Mouse (Mus musculus): Measurements from ENCODE around the gene Cox6b1. TPM values are rescaled to one million over a fixed set of nuclear protein-coding genes. Genes with fewer than 3 reads are reported as not detected.
A peak's percentile ranks its signal among the peaks of the same experiment; 100 is the strongest.

The Cox6b1 gene
- 989 and 1,078 TPM in 2 replicates for polyA plus RNA-seq (2015; fragmentation: Nextera tagmentation; extraction: Ambion mirVana)

DNA sequence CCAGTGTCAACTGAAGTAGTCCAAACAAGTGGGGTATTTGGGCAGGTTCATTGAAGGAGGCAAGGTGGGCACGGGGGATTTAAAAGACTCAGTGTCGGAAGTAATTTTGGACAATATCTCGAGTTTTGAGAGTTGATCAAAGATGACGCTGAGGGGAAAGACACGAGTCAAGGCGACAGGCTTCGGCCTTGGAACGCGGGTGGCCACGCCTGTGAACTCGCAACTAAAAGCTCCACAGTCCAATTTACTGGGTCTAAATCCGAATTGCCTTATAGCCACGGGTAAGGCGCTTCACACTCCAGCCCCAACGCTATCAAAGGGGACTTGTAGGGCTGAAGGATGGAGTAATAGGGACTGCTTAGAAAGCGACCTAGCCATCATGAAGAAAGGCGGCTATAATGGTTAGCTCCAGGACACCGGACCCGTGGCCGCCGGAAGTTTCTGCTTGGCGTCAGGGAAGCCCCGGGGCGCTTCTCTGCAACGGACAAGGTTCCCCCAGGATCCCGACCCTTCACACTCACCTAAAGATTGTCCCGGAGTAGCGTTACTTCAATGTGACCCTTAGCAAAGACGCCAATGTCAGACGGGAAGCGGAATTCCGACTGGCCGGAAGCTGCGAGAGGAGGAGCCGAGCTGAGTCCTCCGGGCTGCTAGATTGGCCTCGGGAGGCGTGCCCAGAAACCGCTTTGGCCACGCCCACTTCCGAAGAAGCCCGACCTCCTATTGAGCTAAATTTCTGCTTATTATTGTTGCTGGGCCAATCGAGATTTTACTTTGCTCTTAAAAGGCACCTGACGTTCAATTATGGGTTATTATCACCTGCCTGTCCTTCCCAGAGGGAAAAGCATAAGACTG lies at the start of gene Cox6b1:
Cox6b1 (minus strand) TSS at position 622 of the 855 bp plus-strand sequence.
- DNase-seq (ENCODE audit: low spot score), result peak; percentile 94

DNA sequence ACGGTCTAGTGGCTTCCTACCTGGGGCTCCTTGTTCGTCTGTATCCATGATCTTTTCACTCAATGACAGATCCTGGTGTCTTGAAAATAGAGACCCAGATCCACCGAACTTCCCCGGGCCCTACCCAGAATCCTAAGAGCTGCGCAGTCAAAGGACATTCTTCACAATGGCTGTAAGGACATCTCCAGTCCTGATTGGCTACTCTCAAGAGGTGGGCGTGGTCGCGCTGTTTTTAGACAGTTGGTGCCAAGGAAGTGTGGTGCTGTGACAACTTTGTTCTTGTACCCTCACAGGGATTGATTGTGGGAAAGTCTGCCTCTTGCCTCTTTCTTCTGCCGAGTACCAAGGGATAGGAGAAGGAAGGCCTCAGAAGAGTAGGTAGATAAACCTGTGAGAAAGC lies 45.5 kb upstream of the Cox6b1 start, which contains the start of gene Pmis2:
Pmis2 (minus strand) TSS at position 126 of the 400 bp plus-strand sequence.
- no peak for DNase-seq (ENCODE audit: low spot score)

DNA sequence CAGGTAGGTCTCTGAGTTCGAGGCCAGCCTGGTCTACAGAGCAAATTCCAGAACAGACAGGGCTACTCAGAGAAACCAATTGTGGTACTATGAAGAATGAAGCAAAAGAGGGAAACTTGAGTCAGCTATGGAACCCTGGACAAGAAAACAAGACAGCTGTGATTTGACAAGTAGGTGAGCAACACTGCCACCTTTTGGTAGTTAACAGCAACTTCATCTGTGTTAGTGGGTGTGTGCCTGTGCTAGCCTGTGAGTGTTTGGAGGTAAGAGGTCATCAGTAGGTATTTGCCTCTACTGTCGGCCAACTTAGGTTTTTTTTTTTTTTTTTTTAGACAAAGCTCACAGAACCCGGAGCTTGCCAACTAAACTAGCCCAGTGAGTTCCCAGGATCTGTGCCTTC lies 43.3 kb upstream of the Cox6b1 start:
- peak; percentile 44 for DNase-seq (ENCODE audit: low spot score)

DNA sequence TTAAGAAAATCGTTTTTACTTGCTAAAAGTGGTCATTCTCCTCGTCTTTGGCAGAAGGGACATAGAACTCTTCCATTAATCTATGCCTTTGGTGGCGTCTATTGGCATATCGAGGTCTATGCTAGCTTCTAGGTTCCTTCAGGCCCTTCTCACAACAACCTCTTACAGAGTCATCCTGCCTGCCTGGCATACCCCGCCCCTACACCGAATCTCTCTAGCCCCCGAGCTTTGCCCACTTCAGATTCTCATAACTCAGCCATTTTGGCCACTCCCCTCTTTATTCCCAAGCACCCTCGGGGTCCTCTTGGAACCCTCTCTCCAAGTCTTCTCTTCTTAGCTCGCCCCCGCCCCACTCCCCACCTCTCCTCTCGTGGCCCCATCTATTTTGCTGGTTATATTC lies 39.4 kb upstream of the Cox6b1 start:
- no peak for DNase-seq (ENCODE audit: low spot score)

DNA sequence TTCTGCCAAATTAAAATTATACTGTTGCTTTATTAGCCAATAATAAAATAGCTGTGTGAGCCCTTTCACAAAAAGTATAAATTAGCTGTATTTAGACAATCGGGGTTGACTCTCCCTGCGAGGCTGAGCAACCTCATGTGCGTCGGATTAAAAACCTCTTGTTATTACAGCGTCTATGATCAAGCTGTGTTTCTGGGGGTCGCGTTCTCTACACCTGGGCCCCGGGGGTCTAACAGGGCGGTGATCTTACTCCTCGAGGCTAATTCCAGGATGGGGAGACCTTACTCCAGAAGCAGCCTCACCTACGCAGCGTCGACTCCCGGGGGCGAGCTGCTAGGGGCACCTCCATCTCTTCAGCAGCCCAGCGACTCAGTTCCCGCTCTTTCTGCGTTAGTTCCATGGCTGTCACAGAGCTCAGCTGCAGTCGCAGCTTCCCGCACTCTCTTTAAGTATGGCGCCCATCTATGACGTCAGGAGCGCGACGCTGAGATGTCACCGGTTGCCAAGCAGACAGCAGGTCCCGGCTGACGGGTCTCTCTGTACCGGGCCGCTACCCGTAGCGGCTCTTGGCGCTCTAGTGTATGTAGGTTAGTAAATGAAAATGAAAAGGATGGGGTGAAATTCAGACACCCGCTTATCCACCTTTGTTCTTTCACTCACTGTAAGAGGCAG lies 38.7 kb upstream of the Cox6b1 start, which contains the start of gene Haus5:
Haus5 (minus strand) TSS at position 466 of the 672 bp plus-strand sequence.
- DNase-seq (ENCODE audit: low spot score), result peak; percentile 95

DNA sequence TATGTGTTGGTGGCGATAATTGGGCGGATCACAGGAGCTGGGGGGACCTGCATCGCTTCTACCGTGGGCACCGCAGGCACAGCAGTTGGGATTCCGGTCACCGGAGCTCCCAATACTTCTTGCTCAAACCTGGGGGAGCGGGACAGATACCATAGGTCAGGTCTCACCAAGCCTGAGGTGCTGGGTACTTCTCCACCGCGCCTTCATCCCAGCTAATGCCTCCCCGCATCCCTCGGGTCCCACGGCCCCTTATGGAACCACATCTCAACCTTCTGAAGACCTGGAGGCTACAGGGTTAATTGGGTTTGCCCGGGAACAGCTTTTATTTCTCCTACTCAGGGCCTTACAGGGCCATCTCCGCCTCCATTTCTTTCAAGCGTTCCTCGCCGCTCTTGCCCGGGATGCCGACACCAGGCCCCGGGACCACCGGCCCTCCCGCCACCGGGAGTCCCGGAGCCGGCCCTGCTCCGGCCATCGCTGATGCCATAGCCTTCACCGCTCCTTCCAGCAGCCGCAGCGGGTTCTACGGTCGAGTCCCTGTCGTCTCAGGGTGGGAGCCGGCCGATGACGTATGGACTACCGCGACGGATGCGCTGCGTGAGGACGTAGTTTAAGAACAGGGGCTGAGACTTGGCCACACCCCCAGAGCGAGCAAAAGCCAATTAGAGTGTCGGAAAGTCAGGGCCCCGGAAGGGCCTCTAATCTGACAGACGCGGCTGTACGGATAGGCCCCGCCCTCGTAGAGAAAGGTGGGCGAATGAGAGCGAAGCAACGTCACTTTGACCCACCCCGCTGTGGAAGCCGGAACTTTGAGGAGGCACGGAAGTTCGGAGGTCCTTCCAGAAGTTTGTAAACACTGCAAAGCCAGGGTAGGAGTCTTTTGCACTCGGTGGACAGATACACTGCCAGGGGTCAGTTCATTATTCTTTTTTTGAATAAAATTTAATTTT lies 23.9 kb upstream of the Cox6b1 start, which contains the start of gene Rbm42:
Rbm42 (minus strand) TSS at position 727 of the 950 bp plus-strand sequence.
- DNase-seq (ENCODE audit: low spot score), result peak; percentile 99

DNA sequence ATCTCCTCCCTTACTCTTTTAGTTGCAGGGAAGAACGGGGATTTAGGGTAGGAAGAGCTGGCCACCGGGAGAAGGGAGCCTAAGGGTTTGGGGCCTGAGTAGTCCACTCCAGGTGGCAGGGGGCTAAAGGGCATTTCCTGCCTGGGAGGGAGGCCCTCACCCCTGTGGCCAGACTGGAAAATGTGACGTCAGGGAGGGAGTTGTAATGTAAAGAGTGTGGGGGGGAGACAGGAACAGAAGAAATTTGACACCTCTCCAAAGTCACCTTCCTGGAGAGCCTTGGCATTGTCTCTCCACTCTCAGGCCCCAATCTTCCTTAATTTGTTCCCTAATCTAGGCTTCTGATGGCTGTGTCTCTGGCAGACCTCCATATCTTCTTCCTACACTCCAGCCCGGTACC lies 13.1 kb upstream of the Cox6b1 start:
- DNase-seq (ENCODE audit: low spot score), result no peak

DNA sequence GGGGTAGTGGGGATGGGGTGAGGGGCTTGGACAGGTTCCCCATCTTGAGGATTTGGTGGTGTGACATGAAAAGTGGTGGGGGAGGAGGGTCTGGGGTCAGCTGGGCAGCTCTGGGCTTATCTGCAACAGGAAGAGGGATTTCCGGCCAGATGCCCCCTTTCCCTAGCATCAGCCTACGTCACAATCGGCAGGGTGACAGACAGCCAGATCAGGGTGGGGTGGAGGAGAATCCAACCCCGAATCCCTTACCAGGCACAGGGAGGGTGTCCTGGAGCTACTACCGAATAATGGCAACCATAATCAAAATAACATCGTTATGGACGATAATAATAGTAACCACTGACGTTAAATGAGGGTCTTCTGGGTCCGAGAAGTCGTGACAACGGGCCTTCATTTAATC lies 10.4 kb upstream of the Cox6b1 start:
- DNase-seq (ENCODE audit: low spot score), result no peak

DNA sequence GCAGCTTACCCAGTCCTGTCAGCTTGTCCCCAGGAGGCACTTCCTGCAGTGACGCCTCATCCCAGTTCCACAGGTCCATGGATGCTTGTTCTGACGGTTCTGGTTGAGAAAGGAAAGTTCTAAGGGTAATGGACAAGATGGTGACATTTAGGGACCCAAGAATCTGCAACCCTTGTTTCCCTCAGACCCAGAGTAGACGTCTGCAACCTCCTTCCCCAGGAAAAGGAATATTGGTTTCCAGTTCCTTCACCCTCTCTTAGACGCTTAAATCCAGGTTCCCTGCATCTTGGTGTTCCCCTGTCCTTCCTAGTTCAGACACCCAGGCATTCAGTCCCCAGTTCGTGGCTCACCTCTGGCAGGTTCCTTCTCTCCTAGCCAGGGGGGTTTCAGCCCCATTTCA lies 9.8 kb upstream of the Cox6b1 start, which contains the start of gene Etv2:
Etv2 (minus strand) TSS at position 101 of the 400 bp plus-strand sequence.
- DNase-seq (ENCODE audit: low spot score), result no peak

DNA sequence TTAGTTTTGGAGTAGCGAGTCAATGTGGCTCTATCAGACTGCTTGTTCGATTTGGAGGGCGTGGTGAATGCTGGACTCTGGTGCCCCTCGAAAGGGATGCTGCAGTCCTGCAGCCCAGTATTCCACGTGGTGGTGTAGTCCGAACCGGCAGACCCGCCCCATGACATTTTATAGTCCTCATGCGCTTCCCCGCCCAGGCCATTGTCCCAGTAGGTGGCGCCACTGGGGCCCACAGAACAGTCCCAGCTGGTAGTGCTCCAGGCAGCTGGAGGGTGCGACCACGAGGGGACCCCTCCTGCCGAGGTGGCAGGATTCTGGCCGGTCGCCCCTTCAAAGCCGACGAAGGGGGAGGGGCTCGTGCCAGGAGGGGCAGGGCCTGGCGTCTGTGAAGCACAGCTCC lies 8.7 kb upstream of the Cox6b1 start:
- DNase-seq (ENCODE audit: low spot score), result peak; percentile 58

DNA sequence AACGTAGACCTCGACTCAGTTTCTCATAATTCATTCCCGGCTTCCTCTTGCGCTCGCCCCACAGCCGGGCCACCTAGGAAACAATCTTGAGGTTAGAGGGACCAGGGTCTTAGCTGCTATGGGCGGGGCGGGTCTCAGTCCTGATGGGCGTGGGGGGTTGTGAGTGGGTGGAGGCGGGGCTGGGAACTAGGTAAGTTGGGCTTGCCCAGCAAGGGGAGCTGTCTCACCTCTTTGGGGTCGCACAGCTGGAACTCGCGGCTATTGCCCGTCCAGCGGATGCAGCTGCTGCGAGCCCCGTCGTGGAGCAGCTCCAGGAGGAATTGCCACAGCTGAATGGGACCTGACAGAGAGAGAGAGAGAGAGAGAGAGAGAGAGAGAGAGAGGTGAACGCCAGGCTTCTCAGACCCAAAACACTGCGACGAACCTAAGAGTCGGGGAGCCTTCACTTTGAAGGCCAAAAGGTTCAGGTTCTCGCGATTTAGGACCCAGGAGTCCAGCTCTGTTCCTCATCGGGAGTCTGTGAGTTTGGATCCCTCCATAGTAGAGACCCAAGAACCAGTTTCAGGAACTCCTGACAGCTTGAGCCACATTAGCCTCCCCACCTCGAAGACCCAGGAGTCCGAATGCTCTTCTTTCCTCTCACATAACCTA lies 7.9 kb upstream of the Cox6b1 start:
- DNase-seq (ENCODE audit: low spot score), result no peak

DNA sequence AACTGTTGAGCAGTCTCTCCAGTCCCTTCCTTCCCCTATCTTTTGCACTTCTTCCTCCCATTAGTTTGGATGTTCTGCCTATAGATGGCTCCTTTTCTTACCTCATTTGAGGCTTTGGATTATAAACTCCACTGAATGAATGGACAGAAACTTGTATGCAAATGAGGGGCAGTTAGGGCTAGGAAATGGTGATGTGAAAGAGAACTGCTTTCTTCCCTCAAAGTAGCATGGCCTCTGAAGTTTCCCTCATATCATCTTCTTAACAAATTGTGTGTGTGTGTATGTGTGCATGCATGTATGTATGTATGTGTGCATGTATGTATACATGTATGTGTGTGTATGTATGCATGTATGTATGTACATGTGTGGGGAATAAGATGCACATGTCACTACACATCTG lies 3.1 kb upstream of the Cox6b1 start:
- no peak for DNase-seq (ENCODE audit: low spot score)

DNA sequence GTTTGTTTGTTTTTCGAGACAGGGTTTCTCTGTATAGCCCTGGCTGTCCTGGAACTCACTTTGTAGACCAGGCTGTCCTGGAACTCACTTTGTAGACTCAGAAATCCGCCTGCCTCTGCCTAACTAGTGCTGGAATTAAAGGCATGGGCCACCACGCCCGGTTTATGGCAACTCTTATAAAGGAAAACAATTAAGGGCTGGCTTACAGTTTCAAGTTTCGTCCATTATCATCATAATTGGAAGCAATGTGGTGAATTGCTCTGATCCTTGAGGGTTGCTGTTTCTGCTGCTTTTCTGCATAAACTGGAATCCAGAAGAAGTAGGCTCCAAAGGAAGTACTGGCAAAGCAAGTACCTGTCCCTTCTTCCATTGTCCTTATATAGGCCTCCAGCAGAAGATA lies 696 bp upstream of the Cox6b1 start:
- no peak for DNase-seq (ENCODE audit: low spot score)

DNA sequence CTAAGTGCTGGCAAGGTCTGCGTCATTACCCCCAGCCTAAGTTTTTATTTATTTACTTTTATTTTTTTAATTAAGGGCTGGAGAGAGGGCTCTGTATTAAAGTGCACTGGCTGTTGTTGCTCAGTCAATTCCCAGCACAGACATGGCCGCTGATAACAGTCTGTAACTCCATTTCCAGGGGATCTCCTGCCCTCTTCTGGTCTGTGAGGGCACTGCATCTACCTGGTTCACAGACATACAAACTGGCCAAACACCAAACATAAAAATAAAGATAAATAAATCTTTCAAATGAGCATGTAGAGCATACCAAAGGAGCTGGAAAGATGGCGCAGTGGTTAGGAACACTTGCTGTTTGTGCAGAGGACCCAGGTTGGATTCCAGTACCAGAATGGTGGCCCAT lies 6.7 kb downstream of the Cox6b1 start:
- peak; percentile 27 for DNase-seq (ENCODE audit: low spot score)

DNA sequence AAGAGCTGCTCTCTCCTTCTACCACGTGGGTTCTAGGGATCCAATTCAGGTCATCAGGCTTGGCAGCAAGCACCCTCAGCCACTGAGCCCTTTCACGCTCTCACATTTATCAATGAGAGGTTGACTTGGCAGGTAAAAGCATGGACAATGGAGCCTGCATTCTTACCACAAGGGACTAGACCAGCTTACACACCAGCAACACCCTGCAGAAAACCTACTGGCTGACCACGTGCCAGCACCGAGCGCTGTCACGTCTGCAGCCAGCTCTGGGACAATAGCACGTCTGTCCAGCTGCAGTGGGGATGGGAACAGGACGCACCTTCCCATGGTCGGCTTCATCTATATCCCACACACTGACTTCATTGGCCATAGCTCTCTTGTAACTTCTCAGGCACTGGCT lies 7.3 kb downstream of the Cox6b1 start:
- DNase-seq (ENCODE audit: low spot score), result no peak

DNA sequence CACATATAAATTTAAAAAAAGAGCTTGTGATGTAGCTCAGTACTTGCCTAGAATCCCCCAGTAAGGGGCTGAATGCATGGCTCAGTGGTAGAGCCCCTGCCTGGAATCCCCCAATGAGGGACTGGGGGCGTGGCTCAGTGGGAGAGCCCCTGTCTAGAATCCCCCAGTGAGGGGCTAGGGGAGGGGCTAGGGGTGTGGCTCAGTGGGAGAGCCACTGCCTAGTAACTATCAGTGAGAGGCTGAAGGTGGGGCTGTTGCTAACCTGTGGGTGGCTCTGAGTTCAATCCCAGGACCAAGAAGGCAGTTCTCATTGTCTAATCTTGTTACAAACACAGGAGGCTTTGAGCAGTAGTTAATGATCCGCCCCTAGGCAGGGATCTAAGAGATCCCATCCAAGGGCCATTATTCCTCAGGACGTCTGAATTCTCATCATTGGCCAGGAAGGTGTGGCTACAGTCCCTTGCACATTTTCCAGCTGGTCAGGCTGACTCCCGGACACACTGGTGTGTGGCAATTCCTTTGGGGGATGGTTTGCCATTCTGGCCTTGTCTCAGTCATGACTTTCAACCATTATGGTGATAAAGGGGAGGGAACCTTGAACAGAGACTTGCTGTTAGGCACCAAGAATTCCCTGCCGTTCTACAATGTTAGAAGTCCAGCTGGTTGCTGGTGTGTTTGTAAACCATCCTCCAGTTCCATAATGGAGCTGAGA lies 10.7 kb downstream of the Cox6b1 start:
- DNase-seq (ENCODE audit: low spot score), result no peak

DNA sequence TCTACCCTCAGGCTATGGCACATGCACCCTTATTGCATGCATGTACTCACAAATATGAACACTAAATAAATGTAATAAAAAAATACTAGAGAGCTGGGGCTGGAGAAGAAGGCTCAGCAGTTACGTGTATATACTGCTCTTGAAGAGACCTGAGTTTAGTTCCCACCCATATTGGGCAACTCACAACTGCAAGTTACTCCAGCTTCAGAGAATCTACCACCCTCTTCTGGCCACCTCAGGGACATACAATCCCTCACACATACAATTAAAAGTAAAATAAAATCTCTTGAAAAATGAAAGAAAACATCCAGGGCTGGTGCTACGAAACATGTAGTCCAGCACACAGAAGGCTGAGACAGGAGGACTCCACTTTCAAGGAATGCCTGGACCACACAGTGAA lies 11.5 kb downstream of the Cox6b1 start:
- peak; percentile 35 for DNase-seq (ENCODE audit: low spot score)

DNA sequence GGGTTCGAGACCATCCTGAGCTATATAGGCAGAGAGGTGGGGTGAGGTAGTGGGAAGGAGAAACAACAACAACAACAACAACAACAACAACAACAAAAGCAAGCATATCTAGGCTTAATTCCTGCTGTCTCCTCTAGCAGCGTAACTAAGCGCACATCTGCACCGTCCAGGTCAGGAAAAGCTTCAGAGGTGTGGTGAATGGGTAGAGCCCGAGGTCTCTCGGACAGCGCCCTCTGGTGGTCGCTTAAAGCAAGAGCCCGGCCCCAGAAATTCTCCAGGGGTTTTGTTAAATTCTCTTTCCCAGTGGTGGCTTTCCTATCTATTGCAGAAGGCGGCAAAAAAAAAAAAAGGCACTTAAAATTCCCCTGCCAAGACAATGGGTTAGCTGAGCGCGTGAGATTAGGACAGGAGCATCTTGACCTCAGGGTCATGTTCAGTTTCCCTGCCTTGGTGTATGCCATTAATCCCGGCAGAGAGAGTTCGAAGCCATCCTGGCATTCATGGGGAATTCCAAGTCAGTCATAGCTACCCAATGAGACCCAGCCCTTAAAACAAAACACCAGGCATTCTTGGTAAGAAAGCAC lies 12.3 kb downstream of the Cox6b1 start:
- DNase-seq (ENCODE audit: low spot score), result peak; percentile 60

DNA sequence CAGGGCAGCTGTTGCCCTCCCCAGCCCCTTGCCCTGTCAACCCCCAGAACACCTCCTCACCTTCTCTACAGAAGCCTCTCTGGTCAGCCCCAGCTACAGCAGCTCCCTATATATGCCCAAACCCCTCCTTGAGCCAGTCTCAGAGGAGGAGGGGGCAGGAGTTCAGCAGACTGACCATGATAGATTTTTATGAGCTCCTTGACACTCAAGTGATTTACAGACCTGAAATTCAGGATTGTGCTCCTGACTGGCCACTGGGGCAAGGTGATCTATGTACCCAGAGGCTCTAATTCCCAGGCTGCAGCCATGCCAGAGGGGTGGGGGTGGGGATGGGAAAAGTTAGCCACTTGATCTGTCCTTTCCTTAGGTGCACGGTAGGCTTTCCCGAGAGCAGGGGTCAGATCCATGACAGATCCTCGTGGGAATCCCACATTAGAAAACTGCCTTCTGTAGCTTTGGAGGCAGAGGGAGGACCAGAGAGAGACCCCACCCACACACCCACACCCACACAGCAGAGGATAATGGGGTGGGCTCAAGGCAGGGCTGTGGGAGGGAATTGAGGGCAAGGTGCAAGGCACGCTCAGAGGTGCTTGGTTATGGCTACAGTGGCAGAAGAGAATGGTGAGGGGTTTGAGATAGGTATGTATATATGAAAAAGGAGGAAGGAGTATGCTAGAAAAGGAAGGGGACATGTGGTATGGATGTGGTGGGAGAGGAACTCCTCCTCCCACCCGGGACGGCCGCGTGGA lies 13.1 kb downstream of the Cox6b1 start, which contains the start of gene Upk1a:
Upk1a (minus strand) TSS at position 194 of the 749 bp plus-strand sequence.
- DNase-seq (ENCODE audit: low spot score), result no peak
